ENCODE assay signal across 25 mouse cellular contexts in genomic region chr13:84434444-84434843, GRCm38 (mm10).
"Had no signal": no experiment of that assay in that cellular context is flagged by ENCODE, and none has a peak within 500 bp of the region (broad histone marks: within the 10 kb centered on the region; RNA-seq: fewer than 3 reads in every experiment).

No protein-coding gene starts in this region.

- H3K27me3 ChIP-seq: embryonic facial prominence, embryonic 12.5 days; embryonic facial prominence, embryonic 13.5 days; embryonic facial prominence, embryonic 15.5 days; forebrain, embryonic 12.5 days; forebrain, embryonic 13.5 days; forebrain, embryonic 15.5 days had no signal

- H3K4me2 ChIP-seq: embryonic facial prominence, embryonic 12.5 days; embryonic facial prominence, embryonic 13.5 days; embryonic facial prominence, embryonic 15.5 days; forebrain, embryonic 12.5 days; forebrain, embryonic 13.5 days; forebrain, embryonic 15.5 days had no signal

- H3K9me3 ChIP-seq: embryonic facial prominence, embryonic 10.5 days; embryonic facial prominence, embryonic 12.5 days; embryonic facial prominence, embryonic 13.5 days; embryonic facial prominence, embryonic 15.5 days; forebrain, embryonic 10.5 days; forebrain, embryonic 12.5 days; forebrain, embryonic 13.5 days; forebrain, embryonic 15.5 days had no signal

- H3K4me3 ChIP-seq: embryonic facial prominence, embryonic 10.5 days; embryonic facial prominence, embryonic 12.5 days; embryonic facial prominence, embryonic 13.5 days; embryonic facial prominence, embryonic 15.5 days; erythroblast, embryonic 14.5 days; forebrain, embryonic 10.5 days; forebrain, embryonic 12.5 days; forebrain, embryonic 13.5 days; forebrain, embryonic 15.5 days; gastrocnemius, adult 2 months; heart, adult 2 months had no signal

- H3K27ac ChIP-seq: embryonic facial prominence, embryonic 10.5 days; embryonic facial prominence, embryonic 12.5 days; embryonic facial prominence, embryonic 13.5 days; embryonic facial prominence, embryonic 15.5 days; forebrain, embryonic 10.5 days; forebrain, embryonic 12.5 days; forebrain, embryonic 13.5 days; forebrain, embryonic 15.5 days; gastrocnemius, adult 2 months; heart, adult 2 months had no signal

- DNase-seq: cerebellum, adult 9-10 months; cerebellum, adult 9-11 months; cerebellum, postnatal 10 days; cerebellum, postnatal 14 days; cerebellum, postnatal 25 days; cerebellum, postnatal 36 days; embryo, embryonic 11 days; forebrain, postnatal 0 days; gastrocnemius, adult 2 months; gastrocnemius, postnatal 10 days; gastrocnemius, postnatal 14 days; gastrocnemius, postnatal 25 days; gastrocnemius, postnatal 36 days; heart, adult 11 months; heart, adult 18-20 months; heart, adult 2 months had no signal

- H3K4me1 ChIP-seq: embryonic facial prominence, embryonic 10.5 days; embryonic facial prominence, embryonic 12.5 days; embryonic facial prominence, embryonic 13.5 days; embryonic facial prominence, embryonic 15.5 days had no signal

- H3K36me3 ChIP-seq: embryonic facial prominence, embryonic 10.5 days; embryonic facial prominence, embryonic 12.5 days; embryonic facial prominence, embryonic 13.5 days; embryonic facial prominence, embryonic 15.5 days; forebrain, embryonic 10.5 days; forebrain, embryonic 12.5 days; forebrain, embryonic 15.5 days had no signal

- H3K9ac ChIP-seq: embryonic facial prominence, embryonic 12.5 days; embryonic facial prominence, embryonic 13.5 days; embryonic facial prominence, embryonic 15.5 days; forebrain, embryonic 12.5 days; forebrain, embryonic 13.5 days; forebrain, embryonic 15.5 days; forebrain, postnatal 0 days had no signal
